Mouse (Mus musculus) liver, embryonic 11.5 days (tissue): ENCODE results near the gene Fam131c. TPM values are rescaled to one million over a fixed set of nuclear protein-coding genes. Genes with fewer than 3 reads are reported as not detected.
A peak's percentile ranks its signal among the peaks of the same experiment; 100 is the strongest.

Experiments used
- ATAC-seq: fragments of 200-750 bp; cut with Nextera tagmentation; replicated peaks from 2 replicates; pipeline ENCODE4 v1.8.0; 2017; ENCODE audit warnings: moderate number of reproducible peaks, mild to moderate bottlenecking, moderate TSS enrichment, moderate library complexity; ENCODE audit not compliant: low FRiP score
- DNase-seq: peaks from one replicate; pipeline ENCODE4 v3.0.0-alpha.2; 2017; ENCODE audit warnings: low spot score
- H3K27ac ChIP-seq: fragments of 300-500 bp; sonication (generic); 2 replicates; pipeline ENCODE4 v1.5.1; 2014; ENCODE audit warnings: mild to moderate bottlenecking, low read depth, low read length, control low read depth
- H3K27me3 ChIP-seq: fragments of 300-500 bp; sonication (generic); replicated peaks from 2 replicates; pipeline ENCODE4 v1.6.1; 2014; ENCODE audit warnings: low read length, mixed read lengths; ENCODE audit not compliant: control insufficient read depth, insufficient read depth
- H3K36me3 ChIP-seq: fragments of 300-500 bp; sonication (generic); 2 replicates; pipeline ENCODE4 v1.6.1; 2014; ENCODE audit warnings: mild to moderate bottlenecking, low read length, moderate library complexity, mixed read lengths; ENCODE audit not compliant: control insufficient read depth, insufficient read depth
- H3K4me1 ChIP-seq: fragments of 300-500 bp; sonication (generic); replicated peaks from 2 replicates; pipeline ENCODE4 v1.6.1; 2014; ENCODE audit warnings: low read length, mixed read lengths; ENCODE audit not compliant: control insufficient read depth, insufficient read depth
- H3K4me2 ChIP-seq: fragments of 300-500 bp; sonication (generic); 2 replicates; pipeline ENCODE4 v1.6.1; 2014; ENCODE audit warnings: mild to moderate bottlenecking, control low read depth, moderate library complexity
- H3K4me3 ChIP-seq: fragments of 300-500 bp; sonication (generic); 2 replicates; pipeline ENCODE4 v1.5.1; 2014; ENCODE audit warnings: low read depth, low read length, control low read depth
- H3K9ac ChIP-seq: fragments of 300-500 bp; sonication (generic); 2 replicates; pipeline ENCODE4 v1.6.1; 2014; ENCODE audit warnings: low read depth, low read length, control low read depth
- H3K9me3 ChIP-seq: fragments of 300-500 bp; sonication (generic); 2 replicates; pipeline ENCODE4 v1.6.1; 2016; ENCODE audit warnings: low read length, inconsistent platforms, mixed read lengths; ENCODE audit not compliant: control insufficient read depth
- WGBS: fragments of 180-500 bp; shearing (Covaris S2); extraction: QIAGEN DNeasy Blood & Tissue Kit; methylation state at CpG from one replicate; pipeline ENCODE4 v1.1.7; 2014; 5-methylcytosine and 5-hydroxymethylcytosine counted together
- polyA plus RNA-seq: library from polyadenylated mRNA; unstranded; fragments of >200 nt; fragmentation: Nextera tagmentation; extraction: Ambion mirVana; gene quantifications from 2 replicates; pipeline ENCODE4 v1.2.1, GENCODE M21; 2014

Fam131c gene
- polyA plus RNA-seq, 1 experiment from 2014 or later, result 0.64 TPM

- 65% methylated on average over 5 of the region's 5 CpGs for WGBS
- Histone ChIP-seq H3K27me3 (peaks cover 28% of the 10 kb centered on the region), H3K4me2 (no peak overlapping the region), H3K9ac (no peak overlapping the region), H3K9me3 (no peaks in the 10 kb centered on the region), H3K36me3 (no peaks in the 10 kb centered on the region), H3K27ac (no peak overlapping the region), H3K4me1 (no peaks in the 10 kb centered on the region), H3K4me3 (no peak overlapping the region)
- no peak for ATAC-seq
- DNase-seq, result no peak
Measured at GRCm38 (mm10) chr4:141387933-141388332, 19.9 kb downstream of the Fam131c start.

- no peak overlapping the region for H3K4me3 ChIP-seq
- no peak overlapping the region for H3K4me2 ChIP-seq
- H3K36me3 ChIP-seq, result no peaks in the 10 kb centered on the region
- H3K27me3 ChIP-seq, result peaks cover 12% of the 10 kb centered on the region
- DNase-seq (no peak), ATAC-seq (no peak)
- no peak overlapping the region for H3K27ac ChIP-seq
- H3K9ac ChIP-seq, result no peak overlapping the region
- 66% methylated on average over 18 of the region's 18 CpGs for WGBS
- H3K9me3 ChIP-seq, result no peaks in the 10 kb centered on the region
- H3K4me1 ChIP-seq, result no peaks in the 10 kb centered on the region
Measured at GRCm38 (mm10) chr4:141389366-141390150, 21.5 kb downstream of the Fam131c start.

GRCm38 (mm10) chr4:141391293-141391692, 23.3 kb downstream of the Fam131c start:
- H3K4me1 ChIP-seq, result no peaks in the 10 kb centered on the region
- H3K36me3 ChIP-seq, result no peaks in the 10 kb centered on the region
- peaks cover 11% of the 10 kb centered on the region; the same call in 1 of the 2 replicates for H3K27me3 ChIP-seq
- H3K27ac ChIP-seq, result no peak overlapping the region
- no peak overlapping the region for H3K9ac ChIP-seq
- no peak overlapping the region for H3K4me3 ChIP-seq
- no peaks in the 10 kb centered on the region for H3K9me3 ChIP-seq
- DNase-seq (no peak), ATAC-seq (no peak)
- WGBS, result 71% methylated on average over 12 of the region's 12 CpGs
- H3K4me2 ChIP-seq, result no peak overlapping the region

- Histone ChIP-seq H3K27me3 (peaks cover 15% of the 10 kb centered on the region), H3K27ac (no peak overlapping the region), H3K9ac (no peak overlapping the region), H3K4me1 (no peaks in the 10 kb centered on the region), H3K9me3 (no peaks in the 10 kb centered on the region), H3K36me3 (no peaks in the 10 kb centered on the region), H3K4me2 (peak overlapping the region; percentile 34), H3K4me3 (no peak overlapping the region)
- 21% methylated on average over 12 of the region's 16 CpGs for WGBS
- ATAC-seq (no peak), DNase-seq (no peak)
Measured at GRCm38 (mm10) chr4:141394751-141395150, 26.7 kb downstream of the Fam131c start.

GRCm38 (mm10) chr4:141397861-141398260, 29.8 kb downstream of the Fam131c start:
- H3K27ac ChIP-seq, result no peak overlapping the region
- no peaks in the 10 kb centered on the region for H3K36me3 ChIP-seq
- H3K9me3 ChIP-seq, result no peaks in the 10 kb centered on the region
- H3K4me2 ChIP-seq, result no peak overlapping the region
- DNase-seq (no peak), ATAC-seq (no peak)
- 60% methylated on average over 12 of the region's 12 CpGs for WGBS
- H3K4me3 ChIP-seq, result no peak overlapping the region
- no peak overlapping the region for H3K9ac ChIP-seq
- peaks cover 12% of the 10 kb centered on the region for H3K27me3 ChIP-seq
- H3K4me1 ChIP-seq, result no peaks in the 10 kb centered on the region

- H3K4me2 ChIP-seq, result no peak within 1 kb of the TSS
Measured at GRCm38 (mm10) chr4:141398545-141398944, 30.5 kb downstream of the Fam131c start, which contains the start of gene Clcnka. Clcnka (minus strand) TSS chr4:141398724.

GRCm38 (mm10) chr4:141400171-141400570, 32.2 kb downstream of the Fam131c start:
- no peaks in the 10 kb centered on the region for H3K36me3 ChIP-seq
- no peaks in the 10 kb centered on the region for H3K4me1 ChIP-seq
- WGBS, result 77% methylated on average over 15 of the region's 15 CpGs
- H3K27ac ChIP-seq, result no peak overlapping the region
- no peaks in the 10 kb centered on the region for H3K9me3 ChIP-seq
- H3K27me3 ChIP-seq, result peaks cover 15% of the 10 kb centered on the region
- ATAC-seq (no peak), DNase-seq (no peak)
- no peak overlapping the region for H3K4me2 ChIP-seq
- H3K9ac ChIP-seq, result no peak overlapping the region
- no peak overlapping the region for H3K4me3 ChIP-seq

More at GRCm38 (mm10) chr4:141398545-141398944, 30.5 kb downstream of the Fam131c start, which contains the start of gene Clcnka:
- DNase-seq (no peak), ATAC-seq (no peak)
- H3K36me3 ChIP-seq, result no peaks in the 10 kb centered on the region
- no peak within 1 kb of the TSS for H3K9ac ChIP-seq
- no peak within 1 kb of the TSS for H3K27ac ChIP-seq
- no peak within 1 kb of the TSS for H3K4me3 ChIP-seq
- H3K4me1 ChIP-seq, result no peaks in the 10 kb centered on the region
- peaks cover 12% of the 10 kb centered on the region for H3K27me3 ChIP-seq
- H3K9me3 ChIP-seq, result no peaks in the 10 kb centered on the region
- 58% methylated on average over 12 of the region's 12 CpGs for WGBS

GRCm38 (mm10) chr4:141404518-141405313, 36.7 kb downstream of the Fam131c start:
- ATAC-seq (peak; percentile 45; the same call in 1 of the 2 replicates), DNase-seq (peak; percentile 79)
- Histone ChIP-seq H3K36me3 (no peaks in the 10 kb centered on the region), H3K4me3 (no peak overlapping the region), H3K27ac (no peak overlapping the region), H3K27me3 (peaks cover 24% of the 10 kb centered on the region), H3K4me2 (peak overlapping the region; percentile 34), H3K9ac (no peak overlapping the region), H3K9me3 (no peaks in the 10 kb centered on the region), H3K4me1 (no peaks in the 10 kb centered on the region; the same call in 1 of the 2 replicates)
- 11% methylated on average over 15 of the region's 15 CpGs for WGBS
